Mouse (Mus musculus) lung, postnatal 0 days (tissue): ENCODE results near the gene Skil.

ENCODE experiments used
- CTCF ChIP-seq: IDR thresholded peaks from 2 replicates; pipeline ENCODE4 v1.5.1; 2016; ENCODE audit warnings: antibody characterized with exemption, mild to moderate bottlenecking
- EP300 ChIP-seq: IDR thresholded peaks from 2 replicates; pipeline ENCODE4 v1.6.1; 2016; ENCODE audit warnings: antibody characterized with exemption, mild to moderate bottlenecking, control low read depth

- TF ChIP-seq CTCF (no peak), EP300 (no peak)
These were observed 54.8 kb downstream of the Skil start, which contains the start of gene Cldn11 for GRCm38 (mm10) chr3:31149706-31150105.
